Mouse (Mus musculus): ENCODE measurements around the gene Htr3a. TPM values are rescaled to one million over a fixed set of nuclear protein-coding genes. Genes with fewer than 3 reads are reported as not detected.
A peak's percentile ranks its signal among the peaks of the same experiment; 100 is the strongest.

Gene Htr3a
- 0.45 and 0.54 TPM in 2 replicates for polyA plus RNA-seq (2014; fragmentation: Nextera tagmentation; extraction: Ambion mirVana)

- Histone ChIP-seq H3K4me1 (ENCODE audit: control insufficient read depth, insufficient read depth, low read length) (peaks cover 5% of the 10 kb centered on the region), H3K36me3 (ENCODE audit: control insufficient read depth, insufficient read depth, low read length) (no peaks in the 10 kb centered on the region), H3K27me3 (ENCODE audit: control insufficient read depth, insufficient read depth, low read length) (no peaks in the 10 kb centered on the region), H3K27ac (ENCODE audit: low read depth, low read length) (no peak within 1 kb of the TSS), H3K4me2 (replicated peaks; ENCODE audit: low read depth, low read length) (0 out of 2 replicates have a peak within 1 kb of the TSS, but pooled peaks have one; percentile 22), H3K9me3 (ENCODE audit: control insufficient read depth, low read length) (no peaks in the 10 kb centered on the region), H3K4me3 (ENCODE audit: low read length) (no peak within 1 kb of the TSS), H3K9ac (ENCODE audit: low read depth, low read length) (no peak within 1 kb of the TSS)
- 3% methylated on average over 9 of the region's 9 CpGs for WGBS
- peak; percentile 57 for ATAC-seq (ENCODE audit: low FRiP score, low TSS enrichment)
These were observed at the start of gene Htr3a for GRCm38 (mm10) chr9:48910885-48911537. Gene Htr3a, minus strand, starts transcription at chr9:48911099.

- H3K36me3 ChIP-seq (ENCODE audit: control insufficient read depth, insufficient read depth, low read length), result no peaks in the 10 kb centered on the region
- no peak overlapping the region for H3K27ac ChIP-seq (ENCODE audit: low read depth, low read length)
- no peaks in the 10 kb centered on the region for H3K9me3 ChIP-seq (ENCODE audit: control insufficient read depth, low read length)
- no peak for ATAC-seq (ENCODE audit: low FRiP score, low TSS enrichment)
- WGBS, result 92% methylated on average over 4 of the region's 4 CpGs
- no peak overlapping the region for H3K4me3 ChIP-seq (ENCODE audit: low read length)
- no peak overlapping the region for H3K4me2 ChIP-seq (replicated peaks; ENCODE audit: low read depth, low read length)
- H3K4me1 ChIP-seq (ENCODE audit: control insufficient read depth, insufficient read depth, low read length), result no peaks in the 10 kb centered on the region
- no peak overlapping the region for H3K9ac ChIP-seq (ENCODE audit: low read depth, low read length)
- no peaks in the 10 kb centered on the region for H3K27me3 ChIP-seq (ENCODE audit: control insufficient read depth, insufficient read depth, low read length)
These were observed 36.7 kb upstream of the Htr3a start for GRCm38 (mm10) chr9:48947565-48947964.

GRCm38 (mm10) chr9:48942349-48942748 is 31.4 kb upstream of the Htr3a start:
- H3K4me3 ChIP-seq (ENCODE audit: low read length), result no peak overlapping the region
- H3K4me1 ChIP-seq (ENCODE audit: control insufficient read depth, insufficient read depth, low read length), result no peaks in the 10 kb centered on the region
- H3K27ac ChIP-seq (ENCODE audit: low read depth, low read length), result no peak overlapping the region
- no peak overlapping the region for H3K4me2 ChIP-seq (replicated peaks; ENCODE audit: low read depth, low read length)
- H3K9me3 ChIP-seq (ENCODE audit: control insufficient read depth, low read length), result no peaks in the 10 kb centered on the region
- H3K36me3 ChIP-seq (ENCODE audit: control insufficient read depth, insufficient read depth, low read length), result no peaks in the 10 kb centered on the region
- H3K27me3 ChIP-seq (ENCODE audit: control insufficient read depth, insufficient read depth, low read length), result no peaks in the 10 kb centered on the region
- H3K9ac ChIP-seq (ENCODE audit: low read depth, low read length), result no peak overlapping the region
- WGBS, result 88% methylated on average over 1 of the region's 1 CpGs
- ATAC-seq (ENCODE audit: low FRiP score, low TSS enrichment), result no peak

GRCm38 (mm10) chr9:48929436-48929835 is 18.5 kb upstream of the Htr3a start:
- H3K4me2 ChIP-seq (replicated peaks; ENCODE audit: low read depth, low read length), result no peak overlapping the region
- ATAC-seq (ENCODE audit: low FRiP score, low TSS enrichment), result no peak

GRCm38 (mm10) chr9:48928781-48929180 is 17.9 kb upstream of the Htr3a start:
- 55% methylated on average over 3 of the region's 3 CpGs for WGBS
- no peaks in the 10 kb centered on the region for H3K36me3 ChIP-seq (ENCODE audit: control insufficient read depth, insufficient read depth, low read length)
- H3K27ac ChIP-seq (ENCODE audit: low read depth, low read length), result no peak overlapping the region
- no peak overlapping the region for H3K4me3 ChIP-seq (ENCODE audit: low read length)
- ATAC-seq (ENCODE audit: low FRiP score, low TSS enrichment), result no peak
- no peaks in the 10 kb centered on the region; the same call in 1 of the 2 replicates for H3K4me1 ChIP-seq (ENCODE audit: control insufficient read depth, insufficient read depth, low read length)
- H3K27me3 ChIP-seq (ENCODE audit: control insufficient read depth, insufficient read depth, low read length), result peaks cover 6% of the 10 kb centered on the region; the same call in 1 of the 2 replicates
- H3K9me3 ChIP-seq (ENCODE audit: control insufficient read depth, low read length), result no peaks in the 10 kb centered on the region
- no peak overlapping the region for H3K4me2 ChIP-seq (replicated peaks; ENCODE audit: low read depth, low read length)
- H3K9ac ChIP-seq (ENCODE audit: low read depth, low read length), result no peak overlapping the region

More at GRCm38 (mm10) chr9:48929436-48929835, 18.5 kb upstream of the Htr3a start:
- no peaks in the 10 kb centered on the region; the same call in 1 of the 2 replicates for H3K4me1 ChIP-seq (ENCODE audit: control insufficient read depth, insufficient read depth, low read length)
- H3K4me3 ChIP-seq (ENCODE audit: low read length), result no peak overlapping the region
- H3K27ac ChIP-seq (ENCODE audit: low read depth, low read length), result no peak overlapping the region
- H3K9ac ChIP-seq (ENCODE audit: low read depth, low read length), result no peak overlapping the region
- H3K27me3 ChIP-seq (ENCODE audit: control insufficient read depth, insufficient read depth, low read length), result peaks cover 6% of the 10 kb centered on the region; the same call in 1 of the 2 replicates
- no peaks in the 10 kb centered on the region for H3K36me3 ChIP-seq (ENCODE audit: control insufficient read depth, insufficient read depth, low read length)
- H3K9me3 ChIP-seq (ENCODE audit: control insufficient read depth, low read length), result no peaks in the 10 kb centered on the region
- 78% methylated on average over 5 of the region's 5 CpGs for WGBS

GRCm38 (mm10) chr9:48916011-48916788 is 5.3 kb upstream of the Htr3a start:
- H3K4me3 ChIP-seq (ENCODE audit: low read length), result no peak overlapping the region
- no peak overlapping the region for H3K9ac ChIP-seq (ENCODE audit: low read depth, low read length)
- no peak for ATAC-seq (ENCODE audit: low FRiP score, low TSS enrichment)
- H3K36me3 ChIP-seq (ENCODE audit: control insufficient read depth, insufficient read depth, low read length), result no peaks in the 10 kb centered on the region
- no peak overlapping the region for H3K4me2 ChIP-seq (replicated peaks; ENCODE audit: low read depth, low read length)
- H3K27ac ChIP-seq (ENCODE audit: low read depth, low read length), result no peak overlapping the region
- no peaks in the 10 kb centered on the region for H3K4me1 ChIP-seq (ENCODE audit: control insufficient read depth, insufficient read depth, low read length)
- no peaks in the 10 kb centered on the region for H3K9me3 ChIP-seq (ENCODE audit: control insufficient read depth, low read length)
- no peaks in the 10 kb centered on the region for H3K27me3 ChIP-seq (ENCODE audit: control insufficient read depth, insufficient read depth, low read length)
- 80% methylated on average over 18 of the region's 18 CpGs for WGBS

GRCm38 (mm10) chr9:48904421-48904820 is 6.5 kb downstream of the Htr3a start:
- WGBS, result 51% methylated on average over 5 of the region's 5 CpGs
- no peaks in the 10 kb centered on the region for H3K4me1 ChIP-seq (ENCODE audit: control insufficient read depth, insufficient read depth, low read length)
- H3K4me3 ChIP-seq (ENCODE audit: low read length), result no peak overlapping the region
- H3K27ac ChIP-seq (ENCODE audit: low read depth, low read length), result no peak overlapping the region
- no peak for ATAC-seq (ENCODE audit: low FRiP score, low TSS enrichment)
- no peak overlapping the region for H3K9ac ChIP-seq (ENCODE audit: low read depth, low read length)
- no peaks in the 10 kb centered on the region for H3K27me3 ChIP-seq (ENCODE audit: control insufficient read depth, insufficient read depth, low read length)
- H3K4me2 ChIP-seq (replicated peaks; ENCODE audit: low read depth, low read length), result no peak overlapping the region
- H3K9me3 ChIP-seq (ENCODE audit: control insufficient read depth, low read length), result no peaks in the 10 kb centered on the region
- H3K36me3 ChIP-seq (ENCODE audit: control insufficient read depth, insufficient read depth, low read length), result no peaks in the 10 kb centered on the region

- no peaks in the 10 kb centered on the region for H3K9me3 ChIP-seq (ENCODE audit: control insufficient read depth, low read length)
- H3K4me3 ChIP-seq (ENCODE audit: low read length), result no peak overlapping the region
- no peaks in the 10 kb centered on the region for H3K36me3 ChIP-seq (ENCODE audit: control insufficient read depth, insufficient read depth, low read length)
- H3K27me3 ChIP-seq (ENCODE audit: control insufficient read depth, insufficient read depth, low read length), result no peaks in the 10 kb centered on the region
- H3K9ac ChIP-seq (ENCODE audit: low read depth, low read length), result no peak overlapping the region
- 63% methylated on average over 2 of the region's 2 CpGs for WGBS
- H3K27ac ChIP-seq (ENCODE audit: low read depth, low read length), result no peak overlapping the region
- no peak for ATAC-seq (ENCODE audit: low FRiP score, low TSS enrichment)
- no peaks in the 10 kb centered on the region for H3K4me1 ChIP-seq (ENCODE audit: control insufficient read depth, insufficient read depth, low read length)
- H3K4me2 ChIP-seq (replicated peaks; ENCODE audit: low read depth, low read length), result no peak overlapping the region
These were observed 7.1 kb downstream of the Htr3a start for GRCm38 (mm10) chr9:48903766-48904165.

- ATAC-seq (ENCODE audit: low FRiP score, low TSS enrichment), result no peak
- no peak overlapping the region for H3K4me2 ChIP-seq (replicated peaks; ENCODE audit: low read depth, low read length)
- H3K27me3 ChIP-seq (ENCODE audit: control insufficient read depth, insufficient read depth, low read length), result peaks cover 10% of the 10 kb centered on the region; the same call in 1 of the 2 replicates
- no peak overlapping the region for H3K9ac ChIP-seq (ENCODE audit: low read depth, low read length)
- H3K27ac ChIP-seq (ENCODE audit: low read depth, low read length), result no peak overlapping the region
- no peak overlapping the region for H3K4me3 ChIP-seq (ENCODE audit: low read length)
- no peaks in the 10 kb centered on the region for H3K4me1 ChIP-seq (ENCODE audit: control insufficient read depth, insufficient read depth, low read length)
- H3K9me3 ChIP-seq (ENCODE audit: control insufficient read depth, low read length), result no peaks in the 10 kb centered on the region
- 16% methylated on average over 8 of the region's 8 CpGs for WGBS
- no peaks in the 10 kb centered on the region for H3K36me3 ChIP-seq (ENCODE audit: control insufficient read depth, insufficient read depth, low read length)
These were observed 12.3 kb downstream of the Htr3a start for GRCm38 (mm10) chr9:48898551-48898950.
